Mouse (Mus musculus) heart, embryonic 10.5 days (tissue): ENCODE results near the gene BC061237. TPM values are rescaled to one million over a fixed set of nuclear protein-coding genes. Genes with fewer than 3 reads are reported as not detected.
"Not testable (repeated sequence)": the region's sequence is repeated elsewhere in the genome, so short reads cannot be mapped to it uniquely, and the experiment has no call there.

ENCODE experiments used
- DNase-seq: peaks from one replicate; pipeline ENCODE4 v3.0.0-alpha.2; 2017; ENCODE audit warnings: low spot score
- H3K27ac ChIP-seq: fragments of 300-500 bp; sonication (generic); 2 replicates; pipeline ENCODE4 v1.5.1; 2016; ENCODE audit warnings: mild to moderate bottlenecking
- H3K27me3 ChIP-seq: fragments of 300-500 bp; sonication (generic); 2 replicates; pipeline ENCODE4 v1.6.1; 2016; ENCODE audit warnings: mild to moderate bottlenecking; ENCODE audit not compliant: poor library complexity, insufficient read depth, severe bottlenecking
- H3K36me3 ChIP-seq: fragments of 300-500 bp; sonication (generic); 2 replicates; pipeline ENCODE4 v1.6.1; 2016; ENCODE audit warnings: mild to moderate bottlenecking, moderate library complexity
- H3K4me1 ChIP-seq: fragments of 300-500 bp; sonication (generic); 2 replicates; pipeline ENCODE4 v1.6.1; 2016; ENCODE audit warnings: mild to moderate bottlenecking
- H3K4me3 ChIP-seq: fragments of 300-500 bp; sonication (generic); 2 replicates; pipeline ENCODE4 v1.5.1; 2016; ENCODE audit warnings: mild to moderate bottlenecking, moderate library complexity
- H3K9me3 ChIP-seq: fragments of 300-500 bp; sonication (generic); 2 replicates; pipeline ENCODE4 v1.6.1; 2016; ENCODE audit warnings: mild to moderate bottlenecking, moderate library complexity
- WGBS: fragments of 180-500 bp; shearing (Covaris S2); methylation state at CpG from one replicate; pipeline ENCODE4 v1.1.7; 2016; 5-methylcytosine and 5-hydroxymethylcytosine counted together
- polyA plus RNA-seq: library from polyadenylated mRNA; unstranded; fragments of >200 nt; fragmentation: Nextera tagmentation; extraction: Ambion mirVana; gene quantifications from 2 replicates; pipeline ENCODE4 v1.2.1, GENCODE M21; 2016

The BC061237 gene
- not detected in 2 replicates for polyA plus RNA-seq

DNA sequence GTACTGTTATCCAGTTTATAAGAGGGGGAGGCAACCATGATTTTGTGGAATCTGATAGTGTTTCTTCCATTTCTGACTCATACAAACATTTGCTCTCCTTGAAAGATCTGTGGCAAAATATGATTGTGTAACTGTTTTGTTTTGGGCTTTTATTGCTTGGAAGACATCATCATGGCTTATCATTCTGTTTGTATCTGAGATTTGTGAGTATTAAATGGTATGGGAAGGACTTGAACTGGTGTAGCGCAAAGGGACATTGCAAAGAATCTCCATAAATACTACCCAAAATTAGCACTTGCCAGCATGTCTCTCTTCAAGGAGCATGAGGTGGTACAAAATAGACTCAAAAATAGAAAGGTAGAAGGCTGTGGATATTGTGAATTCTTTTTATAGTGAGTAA lies at the start of gene BC061237:
TSS of gene BC061237 (plus strand) at position 301 of the 400 bp plus-strand sequence.
- H3K27ac ChIP-seq, DNase-seq: not testable (repeated sequence)
- 82% methylated on average over 1 of the region's 1 CpGs for WGBS

DNA sequence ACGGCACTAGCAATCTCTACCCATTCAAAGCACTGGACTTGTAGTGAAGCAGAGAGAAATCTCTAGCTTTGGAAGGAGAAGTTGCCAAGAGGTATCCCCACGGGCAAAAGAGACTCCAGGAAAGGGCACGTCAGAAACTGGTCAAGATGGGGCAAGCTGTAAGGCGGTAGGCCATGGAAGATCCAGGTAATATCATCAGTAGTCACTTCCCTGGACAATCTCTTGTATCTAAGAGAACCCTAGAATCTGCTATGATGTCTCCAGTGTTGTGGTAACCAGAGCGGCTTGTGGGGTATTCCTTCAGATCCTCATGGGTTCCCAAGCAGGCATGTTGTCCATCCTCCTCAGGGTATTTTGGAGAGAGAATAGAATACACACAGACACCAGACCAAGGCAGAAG lies 25.7 kb downstream of the BC061237 start, which contains the start of gene Gm17093:
TSS of gene Gm17093 (plus strand) at position 301 of the 400 bp plus-strand sequence.
- H3K27ac ChIP-seq, DNase-seq: not testable (repeated sequence)
- WGBS: 84% methylated on average over 5 of the region's 5 CpGs

More for the DNA sequence above, at the start of gene BC061237:
- not testable (repeated sequence) for H3K9me3 ChIP-seq, H3K36me3 ChIP-seq, H3K27me3 ChIP-seq, H3K4me3 ChIP-seq, H3K4me1 ChIP-seq

DNA sequence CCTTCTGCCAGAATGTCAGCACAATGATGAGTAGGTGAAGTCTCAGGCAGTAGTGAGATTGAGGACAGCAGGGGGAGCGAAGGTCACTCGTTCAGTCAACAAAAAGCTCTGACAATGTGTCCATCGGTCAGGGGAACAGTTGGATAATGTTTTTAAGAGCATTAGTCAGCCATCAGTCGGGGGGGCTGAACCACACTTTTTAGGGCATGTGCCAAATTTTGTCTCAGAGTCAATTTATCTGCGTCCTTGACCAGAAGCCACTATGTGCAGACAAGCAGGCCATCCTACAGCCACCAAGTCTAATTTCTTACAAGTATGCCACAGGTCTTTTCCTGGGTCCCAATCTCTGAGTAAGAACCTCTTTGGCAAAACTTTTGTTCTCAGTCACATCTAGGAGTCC lies 55.7 kb downstream of the BC061237 start:
- not testable (repeated sequence) for H3K27me3 ChIP-seq, H3K4me3 ChIP-seq, H3K36me3 ChIP-seq, H3K9me3 ChIP-seq, H3K4me1 ChIP-seq, DNase-seq, H3K27ac ChIP-seq
- 79% methylated on average over 3 of the region's 5 CpGs for WGBS

More for the DNA sequence above, 25.7 kb downstream of the BC061237 start, which contains the start of gene Gm17093:
- H3K27me3 ChIP-seq, H3K4me3 ChIP-seq, H3K4me1 ChIP-seq, H3K9me3 ChIP-seq, H3K36me3 ChIP-seq: not testable (repeated sequence)

Other genes starting within 250 kb of the BC061237 start
- gene Gm8220, start 206.9 kb upstream of the BC061237 start, polyA plus RNA-seq: not detected in 2 replicates
- gene Gm5930, start 153.9 kb upstream of the BC061237 start, polyA plus RNA-seq: not detected in 2 replicates
- gene Gm8229, start 127.1 kb upstream of the BC061237 start, polyA plus RNA-seq: not detected in 2 replicates
- gene Gm3371, start 81.8 kb upstream of the BC061237 start, polyA plus RNA-seq: not detected in 2 replicates
- not detected in 2 replicates for gene Gm8232, start 58.8 kb upstream of the BC061237 start, polyA plus RNA-seq
- not detected in 2 replicates for gene Gm17093, start 25.8 kb downstream of the BC061237 start, polyA plus RNA-seq
- gene Gm8247, start 90.7 kb downstream of the BC061237 start, polyA plus RNA-seq: not detected in 2 replicates
- gene Gm5624, start 135.5 kb downstream of the BC061237 start, polyA plus RNA-seq: not detected in 2 replicates
- not detected in 2 replicates for gene Gm8257, start 214.0 kb downstream of the BC061237 start, polyA plus RNA-seq